Mouse (Mus musculus) 3T3-L1 (cell line): ENCODE data around the gene Cyth2.

Experiments
- DNase-seq: peaks from one replicate; pipeline ENCODE4 v3.0.0-alpha.2; 2015; ENCODE audit warnings: low read depth, low spot score

Cyth2 gene

DNA sequence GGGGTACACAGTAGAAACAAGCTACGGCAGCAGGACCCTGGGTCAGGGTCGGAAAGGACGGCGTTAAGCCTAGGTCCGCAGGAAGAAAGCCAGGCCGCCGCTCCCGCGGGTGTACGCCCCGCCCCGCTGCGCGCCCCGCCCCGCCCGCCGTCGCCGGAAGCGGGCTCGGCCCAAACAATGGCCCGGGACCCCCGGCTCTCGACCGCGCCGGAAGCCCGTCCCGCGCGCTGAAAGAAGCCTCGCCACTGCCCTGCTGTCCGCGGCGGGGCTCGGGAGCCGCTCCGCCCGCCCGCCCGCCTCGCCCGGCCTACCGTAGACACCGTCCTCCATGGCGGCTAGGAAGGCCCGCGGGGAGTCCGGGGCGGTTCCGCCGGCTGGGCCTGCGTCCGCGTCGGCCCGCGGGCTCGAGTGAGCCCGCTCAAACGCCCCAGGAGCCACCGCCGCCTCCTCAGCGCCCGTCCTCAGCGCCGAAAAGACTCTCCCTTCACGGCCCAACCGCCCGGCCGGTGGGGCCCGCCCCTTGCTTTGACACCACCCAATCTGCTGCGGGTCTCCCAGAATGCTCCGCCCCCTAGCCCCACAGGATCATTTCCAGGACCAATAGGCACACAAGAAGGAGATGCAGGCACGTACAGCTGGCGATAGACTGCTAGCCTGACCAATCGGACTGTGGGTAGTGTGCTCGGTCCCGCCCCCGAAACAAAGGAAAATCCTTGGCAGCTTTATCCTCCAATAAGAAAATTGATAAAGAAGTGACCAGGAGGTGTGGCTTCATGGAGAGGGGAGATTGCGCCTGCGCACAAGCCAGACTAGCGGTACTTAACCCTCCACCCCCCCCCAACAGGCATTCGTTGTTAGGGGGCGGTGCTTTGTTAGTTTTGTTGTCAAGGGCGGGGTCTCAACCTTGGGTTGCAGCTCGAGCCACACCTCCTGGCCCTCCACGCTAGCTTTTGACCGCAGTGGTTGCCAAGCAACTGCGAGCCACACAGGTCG, at the start of gene Cyth2:
Cyth2 (minus strand) TSS at position 795 of the 993 bp plus-strand sequence.
- DNase-seq: peak; percentile 99

DNA sequence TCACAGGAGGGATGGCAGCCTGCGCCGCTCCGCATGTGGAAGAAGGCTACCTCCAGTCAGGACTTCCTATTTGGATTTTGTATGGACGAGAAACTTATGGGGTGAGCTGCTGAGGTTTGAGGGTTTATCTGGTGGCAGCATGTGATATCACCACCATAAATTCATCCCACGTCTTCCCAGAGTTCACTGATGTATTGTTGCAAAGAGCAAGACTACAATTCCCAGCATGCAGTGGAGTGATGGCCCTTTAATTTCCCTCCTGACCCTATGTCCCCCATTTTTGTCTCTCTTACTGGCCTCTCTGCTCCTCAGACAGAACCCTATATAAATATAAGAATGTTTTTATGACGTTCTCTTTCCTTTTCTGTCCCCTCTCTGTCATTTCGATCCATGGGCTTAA, 48.4 kb upstream of the Cyth2 start:
- DNase-seq: no peak

DNA sequence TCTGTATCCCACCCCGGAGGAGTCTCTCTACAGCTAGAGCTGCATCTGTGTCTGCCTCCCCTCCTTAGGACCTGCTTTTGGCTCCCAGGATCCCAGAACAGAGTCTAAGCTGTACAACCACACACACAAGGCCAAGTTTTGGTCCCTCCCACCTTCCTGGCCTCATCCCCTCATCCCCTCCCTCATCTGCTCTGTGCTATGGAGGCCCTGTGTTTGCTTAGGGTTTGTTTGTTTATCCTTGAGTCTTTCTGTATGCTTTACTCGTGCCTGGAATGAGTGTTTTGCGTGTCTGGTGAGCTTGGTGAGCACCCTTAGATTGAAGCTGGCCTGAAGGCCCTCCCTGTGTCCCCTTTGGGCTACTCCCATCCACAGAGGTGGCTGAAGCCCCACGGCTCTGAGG, 44.6 kb upstream of the Cyth2 start:
- no peak for DNase-seq

DNA sequence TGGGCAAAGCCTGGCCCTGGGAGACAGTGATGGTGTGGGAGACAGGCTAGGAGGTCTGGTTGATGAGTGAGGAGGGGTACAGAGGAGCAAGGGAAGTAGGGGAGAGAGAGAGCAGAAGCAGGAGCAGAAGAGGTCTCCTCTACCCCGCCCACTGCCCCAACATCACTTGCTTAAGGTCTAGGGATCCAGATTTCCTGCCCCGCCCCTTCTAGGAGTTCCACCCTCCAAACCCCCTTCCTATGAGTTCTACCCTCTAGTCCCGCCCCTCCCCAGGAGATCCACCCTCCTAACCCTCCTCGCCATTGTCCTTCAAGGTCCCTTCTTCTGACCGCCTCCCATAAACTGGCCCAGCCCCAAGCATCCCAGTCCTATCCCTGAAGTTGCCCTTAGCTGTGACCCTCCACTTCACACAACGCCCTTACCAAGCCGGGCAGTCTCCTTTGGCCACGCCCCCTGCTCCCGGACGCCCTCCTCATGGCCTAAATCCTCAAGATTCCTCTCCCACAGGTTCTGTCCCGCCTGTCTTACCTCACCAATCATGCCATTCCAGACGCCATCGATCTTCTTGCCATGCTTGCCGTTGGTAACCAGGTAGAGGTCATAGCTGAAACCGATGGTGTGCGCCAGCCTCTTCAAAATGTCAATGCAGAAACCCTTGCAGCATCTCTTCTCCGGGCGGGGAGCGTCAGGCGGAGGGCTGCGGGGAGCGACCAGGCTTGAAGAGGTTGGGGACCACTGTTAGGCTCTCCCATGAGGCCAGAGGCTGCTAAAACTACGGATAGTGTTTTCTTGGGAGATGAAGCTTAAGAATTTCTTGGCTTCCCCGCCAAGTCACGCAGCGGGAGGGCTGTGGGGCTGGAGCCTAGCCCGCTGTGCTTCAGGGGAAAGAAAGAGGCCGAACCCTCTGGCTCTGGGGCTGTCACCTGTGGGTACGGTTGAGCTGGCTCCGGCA, 42.8 kb upstream of the Cyth2 start:
- DNase-seq: no peak

DNA sequence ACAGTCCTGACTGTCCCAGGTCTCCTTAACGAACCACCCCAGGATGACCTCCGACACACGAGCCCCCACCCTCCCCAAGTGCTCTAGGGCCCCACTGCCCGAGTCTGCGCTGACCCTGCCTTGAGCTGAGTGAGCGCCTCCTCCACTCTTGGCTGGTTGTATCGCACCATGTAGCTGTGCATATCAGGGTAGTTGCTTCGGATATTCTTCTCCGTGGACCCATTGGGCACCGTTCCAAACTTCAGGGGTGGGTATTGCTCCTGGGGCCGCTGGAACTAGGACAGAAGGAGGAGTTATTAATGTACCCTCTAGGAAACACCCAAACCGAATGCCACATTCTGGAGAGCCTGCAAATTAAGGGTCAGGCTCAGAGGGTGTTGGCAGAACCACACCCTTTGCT, 38.7 kb upstream of the Cyth2 start:
- no peak for DNase-seq

DNA sequence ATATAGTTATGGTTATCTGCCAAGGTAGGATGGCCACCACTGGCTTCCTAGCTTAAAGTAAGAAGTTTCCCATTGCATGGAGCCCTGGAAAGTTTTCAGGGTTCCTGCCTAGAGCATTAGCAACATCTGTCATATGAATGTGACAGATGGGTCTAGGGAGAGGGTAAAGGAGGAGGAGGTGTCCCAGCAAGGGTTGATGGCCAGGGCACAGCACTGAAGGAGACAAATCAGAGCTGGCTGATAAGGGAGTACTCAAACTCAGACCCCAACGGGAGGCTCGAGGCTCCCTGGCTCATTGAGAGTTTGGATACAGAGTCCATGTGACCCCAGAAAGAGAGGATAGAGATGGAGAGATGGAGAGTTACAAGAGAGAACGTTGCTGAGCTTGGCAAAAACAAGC, 36.3 kb upstream of the Cyth2 start:
- DNase-seq: no peak

DNA sequence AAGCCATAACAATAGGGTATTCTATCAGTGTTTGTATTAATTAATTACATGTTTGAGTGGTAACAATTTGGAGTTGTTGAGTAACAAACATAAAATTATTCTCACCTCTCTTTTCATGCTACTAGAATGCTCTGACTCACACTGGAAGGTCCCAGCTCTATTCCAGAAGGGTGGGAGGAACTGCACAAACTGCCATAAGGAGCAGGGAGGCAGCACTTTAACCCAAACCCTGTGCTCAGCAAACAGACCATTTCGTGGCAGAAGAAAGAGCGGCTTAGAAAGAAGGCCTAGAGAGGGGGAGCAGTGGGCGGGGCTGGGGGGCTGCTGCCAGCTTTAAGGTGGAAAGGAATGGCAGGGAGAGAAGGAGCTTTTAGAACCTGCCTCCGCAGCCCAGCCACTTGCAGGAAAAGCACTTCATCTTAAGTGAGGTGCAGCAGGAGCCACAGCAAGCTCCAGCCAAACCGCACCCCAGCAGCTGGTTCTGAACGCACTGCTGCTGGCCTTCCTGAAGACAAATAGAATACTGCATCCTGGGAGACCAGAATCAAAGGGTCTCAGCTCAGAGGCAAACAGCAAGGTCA, 34.2 kb upstream of the Cyth2 start:
- no peak for DNase-seq

DNA sequence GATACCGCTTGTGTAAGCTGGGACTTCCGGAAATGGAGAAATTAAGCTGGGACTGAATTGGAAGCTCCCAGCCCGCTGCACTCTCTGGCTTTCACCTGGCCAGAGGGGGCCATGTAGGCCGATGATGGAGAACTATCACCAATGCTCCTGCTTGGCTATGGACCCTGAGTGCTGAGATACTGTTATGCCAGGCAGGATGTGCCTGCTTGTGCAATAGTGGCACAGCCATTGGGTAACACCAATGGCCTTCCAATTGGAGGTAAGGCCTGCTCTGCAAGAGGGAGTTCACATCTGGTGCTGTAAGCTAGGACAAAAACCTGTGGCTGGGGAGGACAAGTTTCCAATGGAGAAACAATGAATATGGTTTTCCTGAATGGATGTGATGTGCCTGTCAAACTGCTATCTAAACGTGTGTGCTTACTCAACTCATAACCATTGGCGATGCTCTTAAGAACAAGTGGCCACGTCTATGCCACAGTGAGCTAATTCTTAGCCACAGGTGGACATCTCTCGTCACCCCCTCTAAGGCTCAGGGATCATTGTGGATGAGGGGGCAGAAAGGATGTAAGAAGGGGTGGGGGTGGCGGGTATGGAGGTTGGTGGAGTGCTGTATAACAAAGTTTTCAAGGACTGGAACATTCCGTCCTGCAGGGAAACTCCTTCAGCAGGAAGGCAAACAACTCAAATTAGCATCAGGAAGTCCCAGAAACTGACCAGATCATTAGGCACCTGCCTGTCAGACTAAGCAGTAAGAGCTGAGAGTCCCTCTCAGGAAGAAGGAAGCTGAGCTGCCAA, 28.8 kb upstream of the Cyth2 start:
- DNase-seq: no peak

DNA sequence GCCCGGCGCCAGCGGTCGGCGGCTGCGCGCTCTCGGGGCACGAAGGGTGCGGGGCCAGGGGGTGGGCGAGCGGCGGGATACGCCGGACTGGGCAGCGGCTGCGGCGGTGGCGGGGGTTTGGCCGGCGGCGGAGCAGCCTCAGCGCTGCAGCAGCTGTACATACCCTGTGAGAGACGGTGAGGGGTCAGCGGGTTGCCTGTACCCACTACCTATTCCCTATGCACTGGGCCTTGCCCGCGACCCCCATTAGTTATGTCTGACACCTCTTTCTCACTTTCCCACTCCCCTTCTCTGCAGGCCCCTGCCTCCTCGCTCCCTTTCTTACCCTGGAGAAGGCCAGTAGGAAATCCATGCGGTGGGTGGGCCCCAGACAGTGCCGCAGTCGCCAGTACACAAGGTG, 19.5 kb upstream of the Cyth2 start:
- no peak for DNase-seq

DNA sequence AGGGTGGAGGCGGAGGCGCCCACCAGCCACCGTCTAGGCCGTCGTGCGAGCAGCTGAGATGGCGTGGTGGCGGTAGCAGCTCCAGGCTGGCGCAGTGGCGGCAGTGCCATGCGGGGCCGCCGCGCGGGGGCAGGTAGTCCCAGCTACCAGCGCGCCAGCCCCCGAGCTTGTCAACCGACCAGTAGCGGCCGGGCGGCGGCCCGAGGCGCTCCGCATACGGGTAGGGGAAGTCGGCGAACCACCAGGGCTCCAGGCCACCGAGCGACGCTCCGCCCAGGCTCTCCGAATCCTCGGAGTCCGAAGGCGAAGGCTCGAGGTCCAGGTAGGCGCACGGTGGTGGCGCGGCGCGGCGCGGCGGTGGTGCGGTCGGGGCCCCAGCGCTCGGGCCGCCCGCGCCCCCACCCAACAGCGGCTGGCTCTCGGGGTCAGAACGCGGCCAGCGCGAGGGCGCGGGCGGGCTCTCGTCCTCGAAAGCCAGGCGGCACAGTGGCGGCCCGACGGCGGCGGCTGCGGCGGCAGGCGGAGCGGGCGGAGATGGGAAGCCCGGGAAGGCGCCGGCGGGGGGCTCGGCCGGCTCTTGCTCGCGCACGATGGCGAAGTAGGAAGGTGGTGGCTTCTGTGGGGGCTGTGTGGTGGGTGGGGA, 18.9 kb upstream of the Cyth2 start:
- no peak for DNase-seq

DNA sequence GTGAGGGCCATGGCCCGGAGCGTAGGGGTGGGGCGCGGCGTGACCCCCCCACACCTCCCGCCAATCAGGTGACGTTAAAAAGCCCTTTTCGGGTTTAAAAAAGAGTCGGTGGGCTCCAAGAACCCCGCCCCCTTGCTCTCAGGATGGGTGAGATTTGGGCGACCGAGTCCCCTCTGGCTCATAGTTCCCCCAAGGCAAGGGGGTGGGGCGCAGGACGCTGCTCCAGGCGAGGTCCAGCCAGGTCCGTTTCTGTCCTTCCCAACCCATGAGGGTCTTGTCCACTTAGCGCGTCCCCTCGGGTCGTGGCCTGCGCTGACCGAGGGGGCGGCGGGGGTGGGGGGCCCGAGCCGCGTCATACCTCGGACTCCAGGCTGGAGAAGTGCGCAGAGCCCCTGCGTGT, 18.0 kb upstream of the Cyth2 start:
- no peak for DNase-seq

DNA sequence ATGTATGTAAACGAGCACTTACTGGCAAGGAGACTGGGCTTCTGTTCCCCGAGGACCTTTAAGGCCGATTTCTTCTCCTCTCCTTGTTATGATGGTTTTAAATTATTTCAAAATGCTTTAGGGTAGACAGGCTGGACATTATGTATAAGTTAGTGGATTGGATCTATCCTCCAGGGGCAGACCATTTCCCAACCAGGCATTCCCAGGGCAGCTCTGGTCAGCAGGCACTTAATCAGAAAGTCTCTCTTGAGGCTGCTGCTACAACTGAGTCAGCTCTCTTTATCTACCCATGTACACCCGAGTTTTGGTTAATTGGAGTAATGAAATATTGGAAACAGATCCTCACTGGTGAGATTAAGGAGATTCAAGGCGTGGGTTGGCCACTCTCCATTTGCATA, 16.7 kb upstream of the Cyth2 start:
- DNase-seq: peak; percentile 49

DNA sequence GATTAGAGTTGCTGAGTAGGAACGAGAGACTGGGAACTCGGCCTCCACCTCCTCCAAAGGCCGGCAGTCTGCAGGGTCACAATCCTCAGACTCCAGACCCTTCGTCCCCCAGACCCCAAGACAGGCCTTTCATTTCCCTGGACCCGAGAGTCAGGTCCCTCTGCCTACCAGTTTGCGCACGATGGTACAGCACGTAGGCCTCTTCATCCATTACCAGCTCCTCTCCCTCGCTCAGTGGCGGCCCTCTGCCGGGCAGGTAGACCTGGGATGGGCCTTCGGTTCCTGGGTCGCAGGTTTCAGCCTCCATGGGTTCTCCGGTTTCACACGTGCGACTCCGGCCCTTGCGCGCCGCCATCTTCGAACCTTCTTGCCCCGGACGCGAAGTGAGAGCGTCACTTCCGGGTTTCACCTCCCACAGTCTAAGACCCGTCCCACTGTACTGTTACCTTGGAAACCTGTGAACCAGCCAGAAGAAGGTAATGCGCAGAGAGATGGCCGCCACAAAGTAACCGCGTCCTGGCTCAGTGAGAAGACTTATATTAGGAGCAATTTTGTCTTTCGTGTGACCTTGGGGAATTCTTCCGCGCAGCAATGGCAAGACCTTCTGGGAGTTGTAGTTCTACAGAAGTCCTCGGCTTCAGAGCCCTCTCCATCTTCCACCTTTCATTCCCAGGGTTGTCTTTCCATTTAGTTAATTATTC, 16.2 kb upstream of the Cyth2 start, which contains the start of gene Grwd1:
Grwd1 (minus strand) TSS at position 518 of the 701 bp plus-strand sequence.
- peak; percentile 94 for DNase-seq

DNA sequence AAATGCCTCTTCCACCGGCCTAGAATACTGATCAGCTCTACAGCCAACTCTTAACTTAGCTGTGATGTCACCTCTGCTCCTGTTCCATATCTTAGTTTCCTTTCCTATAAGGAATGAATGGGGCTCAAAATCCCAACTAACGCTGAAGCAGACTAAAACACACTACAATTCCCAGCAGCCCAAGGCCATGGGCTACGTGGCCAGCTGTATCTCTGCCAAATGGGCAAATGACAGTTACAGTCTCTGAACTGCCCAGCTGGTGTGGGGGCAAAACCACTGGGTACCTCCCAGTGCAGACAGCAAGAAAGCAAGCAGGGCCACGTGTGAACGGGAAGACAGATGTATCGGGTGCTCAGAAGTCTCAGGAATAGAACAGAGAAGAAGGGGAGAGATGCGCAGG, 12.2 kb upstream of the Cyth2 start:
- DNase-seq: no peak

DNA sequence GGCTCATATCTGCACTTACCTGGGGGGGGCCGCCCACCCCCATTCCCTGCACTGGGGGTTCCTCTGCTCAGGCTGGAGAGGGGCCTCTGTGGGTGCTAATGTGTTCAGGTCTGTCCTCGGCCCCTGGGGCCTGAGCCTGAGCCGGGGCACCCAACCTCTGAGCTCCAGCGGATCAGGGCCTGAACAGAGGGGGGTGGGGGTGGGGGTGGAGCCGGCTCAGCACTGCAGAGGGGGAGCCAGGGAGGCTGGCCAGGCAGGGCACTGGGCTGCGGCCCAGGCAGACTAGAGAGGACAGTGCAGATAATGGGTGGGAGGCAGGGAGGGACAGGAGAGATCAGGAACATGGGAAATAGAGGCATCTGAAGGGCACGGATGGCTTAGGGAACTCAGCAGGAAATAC, 10.2 kb upstream of the Cyth2 start, which contains the start of gene Kcnj14:
Kcnj14 (minus strand) TSS at position 185 of the 400 bp plus-strand sequence.
- DNase-seq: no peak

DNA sequence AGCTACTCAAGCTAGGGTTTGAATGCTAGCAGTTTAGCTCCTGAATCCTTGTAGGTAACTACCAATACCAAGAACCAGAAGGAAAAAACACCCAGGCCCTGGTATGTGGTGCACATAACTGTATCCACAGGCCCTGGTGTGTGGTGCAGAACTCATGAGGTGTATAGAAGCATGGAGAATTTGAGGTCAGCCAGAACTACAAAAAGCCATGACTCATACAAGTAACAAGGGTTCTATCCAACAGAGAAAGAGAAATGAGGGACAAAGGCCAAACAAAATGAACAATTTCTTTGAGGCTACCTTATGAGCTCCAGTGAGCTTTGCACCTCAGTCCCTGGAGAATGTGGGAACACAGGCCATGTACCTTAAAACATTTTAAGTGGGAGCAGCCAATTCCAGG, 6.5 kb upstream of the Cyth2 start:
- peak; percentile 72 for DNase-seq

DNA sequence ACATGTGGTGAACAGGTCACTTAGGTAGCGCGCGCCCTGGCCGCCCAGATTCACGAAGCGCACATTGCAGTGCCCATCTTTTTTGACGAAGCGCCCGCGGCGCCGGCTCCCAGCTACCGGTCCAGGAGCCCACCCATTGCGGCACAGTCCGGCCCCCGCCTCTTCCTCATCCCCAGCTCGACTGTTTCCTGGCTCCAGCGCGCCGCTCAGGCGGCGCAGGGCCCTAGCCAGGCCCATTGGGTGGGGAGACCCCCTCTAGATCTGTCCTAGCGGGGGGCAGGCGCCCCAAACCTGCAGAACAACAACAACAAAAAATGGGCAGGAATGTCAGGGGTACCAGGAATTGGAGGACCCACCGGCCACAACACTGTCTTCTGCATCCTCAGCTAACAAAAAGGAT, 5.5 kb upstream of the Cyth2 start:
- no peak for DNase-seq

DNA sequence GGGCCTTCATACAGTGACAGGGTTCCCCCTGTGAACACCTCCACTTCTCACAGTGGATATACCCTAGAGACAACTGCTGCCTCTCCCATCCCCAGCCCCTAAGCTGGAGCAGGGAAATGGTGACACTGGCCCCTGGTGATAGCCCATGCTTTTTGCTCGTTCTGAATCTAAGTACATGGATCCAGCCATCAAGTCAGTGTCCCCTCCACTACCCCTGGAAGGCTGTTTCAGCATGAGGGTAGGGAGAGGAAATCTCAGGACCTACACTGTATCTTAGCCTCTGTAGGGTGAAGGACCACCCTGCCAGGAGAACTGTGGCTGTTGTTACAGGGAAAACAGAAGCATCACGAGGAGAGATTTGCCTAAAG, 1.6 kb upstream of the Cyth2 start:
- no peak for DNase-seq

DNA sequence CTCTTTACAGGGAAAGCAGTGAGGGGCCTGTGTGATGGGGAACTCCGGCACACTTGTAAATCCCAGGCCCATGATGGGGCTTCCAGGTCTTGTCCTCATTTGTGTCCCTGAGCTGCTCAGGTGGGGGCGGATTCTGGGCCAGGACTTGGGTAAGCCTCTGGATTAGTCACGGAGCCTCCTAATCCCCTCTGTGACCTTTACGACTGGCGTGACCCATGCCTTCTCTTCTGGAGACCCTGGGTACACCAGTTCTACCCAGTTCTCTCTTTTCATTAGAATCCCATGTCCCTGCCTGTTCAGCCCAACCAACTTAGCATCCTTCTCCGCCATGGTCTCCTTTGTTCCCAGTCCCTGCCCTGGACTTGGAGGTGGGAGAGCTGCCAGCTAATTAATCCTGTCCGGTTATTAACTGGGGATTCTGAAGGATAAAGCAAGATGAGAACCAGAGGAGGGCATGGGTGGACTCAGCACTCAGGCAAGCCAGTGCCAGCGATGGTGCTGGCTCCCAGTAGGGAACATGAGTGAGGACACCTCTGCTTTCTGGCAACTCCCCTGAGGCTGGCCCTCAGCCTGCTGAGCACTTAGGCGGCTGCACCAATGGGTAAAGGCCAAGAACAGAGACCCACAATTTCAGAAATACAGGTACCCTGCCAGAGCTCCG, 1.1 kb upstream of the Cyth2 start:
- no peak for DNase-seq
